Mouse (Mus musculus): Measurements from ENCODE around the gene Tmem186. TPM values are rescaled to one million over a fixed set of nuclear protein-coding genes. Genes with fewer than 3 reads are reported as not detected.

Tmem186 gene
- polyA plus RNA-seq, 1 experiment from 2014 or later, result 20.9 TPM

DNA sequence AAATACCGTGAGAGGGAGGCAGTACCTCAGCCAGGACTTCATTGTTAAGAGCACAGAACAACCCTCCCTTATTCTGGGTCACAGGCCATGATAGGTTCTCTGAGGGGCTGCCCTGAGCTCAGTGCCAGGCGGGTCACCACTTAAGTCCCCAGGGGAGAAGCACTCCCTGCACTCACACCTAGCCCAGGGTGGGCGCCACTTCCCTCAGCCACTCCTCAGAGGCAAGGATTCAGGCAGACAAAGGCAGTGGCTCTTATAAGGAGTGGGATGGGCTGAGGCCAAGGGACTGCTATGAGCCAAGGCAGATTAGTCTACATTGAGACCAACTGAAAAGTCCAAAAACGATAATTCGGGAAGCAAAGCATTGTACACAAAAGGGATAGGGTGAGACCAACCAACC, 27.9 kb upstream of the Tmem186 start:
- Histone ChIP-seq H3K4me2 (no peak overlapping the region), H3K27ac (no peak overlapping the region), H3K36me3 (peaks cover 28% of the 10 kb centered on the region), H3K4me3 (replicated peaks) (no peak overlapping the region), H3K4me1 (peaks cover 59% of the 10 kb centered on the region), H3K9me3 (replicated peaks) (no peaks in the 10 kb centered on the region), H3K27me3 (no peaks in the 10 kb centered on the region), H3K9ac (no peak overlapping the region)
- 78% methylated on average over 5 of the region's 5 CpGs for WGBS
- no peak for ATAC-seq (replicated peaks; ENCODE audit: low FRiP score)

DNA sequence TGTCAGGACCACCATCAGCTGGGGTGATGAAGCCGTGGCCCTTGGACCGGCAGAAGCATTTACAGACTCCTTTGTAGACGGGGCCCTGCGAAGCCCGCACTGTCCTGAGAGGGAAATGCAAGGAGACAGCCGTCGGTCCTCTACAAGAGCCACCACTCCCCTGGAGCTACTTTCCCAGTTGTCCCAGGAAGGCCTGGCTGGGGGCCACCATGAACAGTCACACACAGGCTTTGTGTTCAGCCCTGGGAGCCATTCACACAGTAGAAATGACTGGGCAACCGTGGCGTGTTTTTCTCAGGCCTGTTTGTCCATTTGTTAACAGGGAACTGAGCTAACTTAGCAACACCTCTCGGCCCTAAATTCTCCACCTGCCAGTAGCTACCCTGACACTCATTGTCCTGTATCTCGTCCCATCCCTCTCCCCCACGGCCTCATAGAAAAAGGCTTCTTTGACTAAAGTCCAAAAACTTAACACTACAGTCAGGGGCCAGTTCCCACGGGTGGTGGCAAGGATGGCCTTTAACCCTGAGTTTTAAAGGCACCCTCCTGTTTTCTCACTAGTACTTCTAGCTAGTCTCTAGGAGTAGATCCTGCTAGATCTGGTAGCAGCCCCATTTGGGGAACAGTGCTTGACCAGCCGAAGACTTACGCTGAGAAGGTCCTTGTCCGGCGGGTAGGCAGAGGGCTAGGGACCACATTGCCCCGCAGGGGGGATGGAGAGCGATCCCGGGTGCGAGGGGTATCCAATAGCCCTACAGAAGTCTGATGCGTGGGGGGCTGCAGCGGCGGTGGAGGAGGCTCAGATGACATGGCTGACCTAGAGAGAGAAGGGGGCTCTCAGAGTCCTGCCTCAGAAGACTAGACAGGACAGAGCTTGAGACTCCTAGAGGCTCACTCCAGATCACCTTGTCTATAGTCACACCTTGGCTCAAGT, 26.4 kb upstream of the Tmem186 start:
- peaks cover 44% of the 10 kb centered on the region for H3K4me1 ChIP-seq
- H3K4me3 ChIP-seq (replicated peaks), result no peak overlapping the region
- no peak for ATAC-seq (replicated peaks; ENCODE audit: low FRiP score)
- no peak overlapping the region for H3K4me2 ChIP-seq
- no peaks in the 10 kb centered on the region for H3K27me3 ChIP-seq
- H3K27ac ChIP-seq, result 0 out of 2 replicates have a peak overlapping the region, but pooled peaks have one; percentile 32
- no peak overlapping the region for H3K9ac ChIP-seq
- peaks cover 43% of the 10 kb centered on the region for H3K36me3 ChIP-seq
- no peaks in the 10 kb centered on the region for H3K9me3 ChIP-seq (replicated peaks)
- WGBS, result 69% methylated on average over 24 of the region's 24 CpGs

DNA sequence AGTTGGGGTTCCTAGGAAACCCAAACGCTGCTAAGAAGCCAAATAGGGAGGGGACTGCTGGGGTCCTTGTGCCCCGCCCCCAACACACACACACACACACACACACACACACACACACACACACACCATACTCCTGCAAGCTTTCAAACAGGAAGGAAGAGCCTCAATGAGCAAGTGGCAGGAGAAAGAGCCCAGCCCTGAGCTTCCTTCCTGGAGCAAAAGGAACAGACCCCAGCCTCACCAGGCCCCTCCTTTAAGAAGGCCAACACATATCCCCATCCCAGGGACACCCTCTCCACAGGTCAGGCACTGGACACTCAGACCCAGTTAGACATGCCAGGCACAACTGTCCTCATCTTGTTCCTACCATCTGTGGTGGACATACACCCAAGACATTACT, 25.5 kb upstream of the Tmem186 start:
- H3K9me3 ChIP-seq (replicated peaks), result no peaks in the 10 kb centered on the region
- H3K27me3 ChIP-seq, result no peaks in the 10 kb centered on the region
- H3K4me1 ChIP-seq, result peaks cover 36% of the 10 kb centered on the region
- ATAC-seq (replicated peaks; ENCODE audit: low FRiP score), result no peak
- no peak overlapping the region for H3K4me3 ChIP-seq (replicated peaks)
- peaks cover 52% of the 10 kb centered on the region for H3K36me3 ChIP-seq
- H3K4me2 ChIP-seq, result no peak overlapping the region
- no peak overlapping the region for H3K9ac ChIP-seq
- H3K27ac ChIP-seq, result 0 out of 2 replicates have a peak overlapping the region, but pooled peaks have one; percentile 32
- WGBS, result 59% methylated on average over 2 of the region's 2 CpGs

DNA sequence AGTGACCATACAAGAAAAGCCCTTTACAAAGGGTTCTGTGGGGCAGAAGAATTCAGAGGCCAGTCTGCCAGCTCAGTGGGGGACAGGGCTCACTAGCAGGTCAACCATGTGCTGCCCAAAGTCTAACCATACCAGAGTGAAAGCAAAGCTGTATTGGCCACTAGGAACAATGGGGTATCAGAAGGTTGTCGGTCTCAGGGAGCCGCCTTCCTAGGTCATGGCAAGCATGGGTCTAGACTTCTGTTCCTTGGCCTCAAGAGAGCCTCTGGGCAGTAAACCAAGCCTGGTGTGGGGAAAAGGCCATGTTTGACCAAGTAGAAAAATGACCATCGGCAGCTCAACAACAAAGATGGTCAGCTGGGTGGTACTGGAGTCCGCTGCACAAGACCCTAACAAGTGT, 21.3 kb upstream of the Tmem186 start:
- Histone ChIP-seq H3K9ac (no peak overlapping the region), H3K27me3 (no peaks in the 10 kb centered on the region), H3K9me3 (replicated peaks) (no peaks in the 10 kb centered on the region), H3K27ac (no peak overlapping the region), H3K4me1 (peaks cover 3% of the 10 kb centered on the region; the same call in 1 of the 2 replicates), H3K4me3 (replicated peaks) (no peak overlapping the region), H3K36me3 (peaks cover 91% of the 10 kb centered on the region), H3K4me2 (no peak overlapping the region)
- WGBS, result 94% methylated on average over 4 of the region's 4 CpGs
- no peak for ATAC-seq (replicated peaks; ENCODE audit: low FRiP score)

DNA sequence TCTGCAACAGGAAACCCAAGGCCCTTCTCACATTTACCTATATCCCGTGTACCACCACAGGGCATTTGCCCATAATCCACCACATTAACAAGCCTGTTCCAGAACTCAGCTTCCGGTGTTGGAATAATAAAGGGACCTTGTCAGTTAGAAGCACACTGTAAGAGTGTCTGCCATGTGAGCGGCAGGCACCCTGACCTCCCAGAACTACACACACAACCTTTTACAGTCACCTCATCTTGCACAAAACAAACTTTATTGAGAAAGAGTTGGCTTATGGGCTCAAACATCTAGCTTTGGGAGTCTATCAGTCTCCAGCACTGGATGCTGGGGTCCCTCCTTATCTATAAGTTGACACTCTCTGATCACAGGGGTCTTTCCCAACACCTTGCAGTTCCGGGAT, 20.8 kb upstream of the Tmem186 start:
- Histone ChIP-seq H3K4me2 (no peak overlapping the region), H3K27me3 (no peaks in the 10 kb centered on the region), H3K9ac (no peak overlapping the region), H3K36me3 (peaks cover 92% of the 10 kb centered on the region), H3K9me3 (replicated peaks) (no peaks in the 10 kb centered on the region), H3K4me3 (replicated peaks) (no peak overlapping the region), H3K4me1 (no peaks in the 10 kb centered on the region; the same call in 1 of the 2 replicates), H3K27ac (no peak overlapping the region)
- 87% methylated on average over 4 of the region's 4 CpGs for WGBS
- ATAC-seq (replicated peaks; ENCODE audit: low FRiP score), result no peak

DNA sequence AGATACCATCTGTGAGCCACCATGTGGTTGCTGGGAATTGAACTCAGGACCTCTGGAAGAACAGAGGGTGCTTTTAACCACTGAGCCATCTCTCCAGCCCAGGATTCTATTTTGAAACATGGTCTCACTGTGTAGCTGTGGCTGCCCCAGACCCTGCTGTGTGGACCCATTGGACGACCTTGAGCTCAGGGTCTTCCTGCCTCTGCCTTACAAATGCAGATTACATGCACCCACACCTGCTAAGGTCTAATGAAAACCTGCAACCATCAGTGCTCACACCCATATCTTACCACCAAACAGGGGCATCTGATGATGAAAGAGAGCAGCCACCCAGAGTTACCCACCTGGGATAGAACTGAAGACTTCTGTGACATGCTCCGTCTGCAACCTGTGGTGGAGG, 18.7 kb upstream of the Tmem186 start:
- H3K27me3 ChIP-seq, result no peaks in the 10 kb centered on the region
- H3K4me1 ChIP-seq, result no peaks in the 10 kb centered on the region
- H3K9me3 ChIP-seq (replicated peaks), result no peaks in the 10 kb centered on the region
- H3K27ac ChIP-seq, result no peak overlapping the region
- 86% methylated on average over 2 of the region's 2 CpGs for WGBS
- peaks cover 93% of the 10 kb centered on the region for H3K36me3 ChIP-seq
- H3K4me2 ChIP-seq, result no peak overlapping the region
- ATAC-seq (replicated peaks; ENCODE audit: low FRiP score), result no peak
- no peak overlapping the region for H3K9ac ChIP-seq
- no peak overlapping the region for H3K4me3 ChIP-seq (replicated peaks)

DNA sequence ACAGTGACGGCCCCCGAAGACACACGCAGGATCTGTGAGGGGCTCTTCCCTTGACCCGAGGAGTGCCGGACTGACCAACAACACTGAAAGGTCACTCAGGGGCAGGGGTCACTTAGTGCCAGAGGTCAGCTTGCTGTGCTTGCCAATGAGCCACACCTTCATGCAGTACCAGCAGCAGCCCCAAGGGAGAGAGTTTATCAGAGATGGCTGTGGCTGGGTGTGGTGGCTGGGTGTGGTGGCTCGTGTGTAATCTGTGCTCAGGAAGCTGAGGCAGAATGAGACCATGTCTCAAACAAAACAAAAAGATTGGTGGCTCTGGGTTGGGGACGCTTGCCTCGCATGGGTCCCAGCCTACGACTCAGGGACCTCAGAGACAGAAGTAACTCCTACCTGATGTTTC, 18.1 kb upstream of the Tmem186 start:
- 80% methylated on average over 9 of the region's 9 CpGs for WGBS
- Histone ChIP-seq H3K4me1 (no peaks in the 10 kb centered on the region), H3K4me3 (replicated peaks) (no peak overlapping the region), H3K9ac (no peak overlapping the region), H3K4me2 (no peak overlapping the region), H3K27me3 (no peaks in the 10 kb centered on the region), H3K36me3 (peaks cover 96% of the 10 kb centered on the region), H3K27ac (no peak overlapping the region), H3K9me3 (replicated peaks) (no peaks in the 10 kb centered on the region)
- no peak for ATAC-seq (replicated peaks; ENCODE audit: low FRiP score)

DNA sequence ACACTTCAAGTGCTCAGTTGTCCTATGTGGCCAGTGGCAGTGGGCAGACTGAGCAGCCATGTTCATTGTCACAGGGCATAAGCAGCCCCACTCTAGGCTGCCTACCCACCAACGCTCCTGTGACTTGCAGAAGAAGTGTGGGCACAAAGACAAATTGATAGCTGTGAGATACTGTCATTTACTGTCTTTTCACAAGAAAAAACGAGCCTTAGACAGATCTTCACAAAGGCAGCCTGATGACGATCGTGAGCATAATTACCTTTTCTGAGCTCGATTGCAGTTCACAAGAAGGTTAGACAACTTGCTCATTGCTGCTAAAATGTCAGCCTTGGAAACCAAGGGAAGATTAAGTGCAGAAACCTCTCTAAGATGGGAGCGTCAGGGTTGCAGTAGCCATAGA, 17.6 kb upstream of the Tmem186 start:
- no peaks in the 10 kb centered on the region for H3K9me3 ChIP-seq (replicated peaks)
- H3K4me1 ChIP-seq, result no peaks in the 10 kb centered on the region
- no peak overlapping the region for H3K4me3 ChIP-seq (replicated peaks)
- no peak overlapping the region for H3K27ac ChIP-seq
- WGBS, result 82% methylated on average over 6 of the region's 6 CpGs
- H3K36me3 ChIP-seq, result peaks cover 97% of the 10 kb centered on the region
- ATAC-seq (replicated peaks; ENCODE audit: low FRiP score), result no peak
- H3K4me2 ChIP-seq, result no peak overlapping the region
- H3K9ac ChIP-seq, result no peak overlapping the region
- H3K27me3 ChIP-seq, result no peaks in the 10 kb centered on the region

DNA sequence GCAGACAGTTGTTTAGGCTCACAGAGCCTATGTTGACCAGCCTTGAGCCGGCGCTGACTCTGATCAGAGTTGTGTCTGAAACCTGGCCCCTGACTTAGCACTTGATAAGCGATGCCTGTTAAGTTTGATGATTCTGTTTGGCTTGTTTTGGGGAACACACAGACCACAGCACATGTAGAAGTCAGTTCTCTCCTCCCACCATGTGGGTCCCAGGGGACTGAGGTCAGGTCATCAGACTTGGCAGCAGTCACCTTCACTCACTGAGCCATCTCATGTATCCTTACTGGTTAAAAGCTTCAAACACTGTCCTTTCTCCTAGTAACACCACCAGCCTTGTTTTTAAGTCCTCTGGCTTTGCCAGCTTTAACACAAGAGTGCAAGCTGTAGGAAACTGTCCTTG, 12.5 kb upstream of the Tmem186 start:
- WGBS, result 86% methylated on average over 3 of the region's 3 CpGs
- no peak for ATAC-seq (replicated peaks; ENCODE audit: low FRiP score)
- H3K27ac ChIP-seq, result no peak overlapping the region
- no peaks in the 10 kb centered on the region for H3K9me3 ChIP-seq (replicated peaks)
- H3K9ac ChIP-seq, result no peak overlapping the region
- no peaks in the 10 kb centered on the region for H3K4me1 ChIP-seq
- H3K4me2 ChIP-seq, result no peak overlapping the region
- peaks cover 99% of the 10 kb centered on the region for H3K36me3 ChIP-seq
- no peak overlapping the region for H3K4me3 ChIP-seq (replicated peaks)
- no peaks in the 10 kb centered on the region for H3K27me3 ChIP-seq

DNA sequence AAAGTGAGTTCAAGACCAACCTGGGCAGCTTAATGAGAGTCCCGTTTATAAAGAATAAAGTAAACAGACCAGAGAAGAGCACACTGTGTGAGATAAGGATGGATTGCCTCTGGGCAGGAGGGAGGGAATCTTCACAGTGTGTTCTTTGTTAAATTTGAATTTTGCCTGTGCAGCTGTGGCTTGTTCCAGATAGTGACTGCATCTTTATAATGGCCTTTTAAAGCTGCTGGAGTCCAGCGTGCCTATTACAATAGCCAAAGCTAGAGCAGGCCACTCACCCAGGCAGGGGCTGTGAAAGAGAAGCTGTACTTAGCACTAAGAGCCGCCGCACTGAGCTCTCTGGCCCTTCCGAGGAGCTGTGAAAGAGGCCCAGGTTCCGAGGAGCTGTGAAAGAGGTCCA, 8.0 kb upstream of the Tmem186 start:
- Histone ChIP-seq H3K27ac (no peak overlapping the region), H3K4me1 (no peaks in the 10 kb centered on the region), H3K9ac (no peak overlapping the region), H3K36me3 (peaks cover 97% of the 10 kb centered on the region), H3K9me3 (replicated peaks) (no peaks in the 10 kb centered on the region), H3K27me3 (no peaks in the 10 kb centered on the region), H3K4me2 (no peak overlapping the region), H3K4me3 (replicated peaks) (no peak overlapping the region)
- ATAC-seq (replicated peaks; ENCODE audit: low FRiP score), result no peak
- 88% methylated on average over 6 of the region's 6 CpGs for WGBS

DNA sequence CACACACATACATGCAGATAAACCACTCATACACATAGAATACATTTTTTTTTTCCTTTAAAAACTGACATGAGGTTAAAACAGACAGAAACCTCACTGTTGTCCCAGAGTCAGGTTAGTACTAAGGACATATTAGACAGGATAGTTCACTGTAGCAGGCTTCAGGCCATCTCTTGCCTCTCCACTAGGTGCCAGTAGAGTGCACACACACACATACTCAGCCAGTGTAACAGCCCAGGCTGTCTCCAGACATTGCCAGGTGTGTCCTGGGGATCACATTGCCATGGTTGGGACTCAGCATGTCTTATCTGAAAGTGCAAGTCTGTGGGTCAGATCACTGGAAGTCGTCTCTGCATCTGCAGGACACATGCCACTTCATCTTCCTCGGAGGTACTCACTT, 6.3 kb upstream of the Tmem186 start:
- H3K4me3 ChIP-seq (replicated peaks), result no peak overlapping the region
- H3K9me3 ChIP-seq (replicated peaks), result no peaks in the 10 kb centered on the region
- H3K4me1 ChIP-seq, result peaks cover 4% of the 10 kb centered on the region; the same call in 1 of the 2 replicates
- H3K9ac ChIP-seq, result no peak overlapping the region
- WGBS, result 81% methylated on average over 2 of the region's 2 CpGs
- H3K27ac ChIP-seq, result no peak overlapping the region
- peak; percentile 64; the same call in 1 of the 2 replicates for ATAC-seq (replicated peaks; ENCODE audit: low FRiP score)
- H3K4me2 ChIP-seq, result no peak overlapping the region
- H3K36me3 ChIP-seq, result peaks cover 80% of the 10 kb centered on the region
- no peaks in the 10 kb centered on the region for H3K27me3 ChIP-seq

DNA sequence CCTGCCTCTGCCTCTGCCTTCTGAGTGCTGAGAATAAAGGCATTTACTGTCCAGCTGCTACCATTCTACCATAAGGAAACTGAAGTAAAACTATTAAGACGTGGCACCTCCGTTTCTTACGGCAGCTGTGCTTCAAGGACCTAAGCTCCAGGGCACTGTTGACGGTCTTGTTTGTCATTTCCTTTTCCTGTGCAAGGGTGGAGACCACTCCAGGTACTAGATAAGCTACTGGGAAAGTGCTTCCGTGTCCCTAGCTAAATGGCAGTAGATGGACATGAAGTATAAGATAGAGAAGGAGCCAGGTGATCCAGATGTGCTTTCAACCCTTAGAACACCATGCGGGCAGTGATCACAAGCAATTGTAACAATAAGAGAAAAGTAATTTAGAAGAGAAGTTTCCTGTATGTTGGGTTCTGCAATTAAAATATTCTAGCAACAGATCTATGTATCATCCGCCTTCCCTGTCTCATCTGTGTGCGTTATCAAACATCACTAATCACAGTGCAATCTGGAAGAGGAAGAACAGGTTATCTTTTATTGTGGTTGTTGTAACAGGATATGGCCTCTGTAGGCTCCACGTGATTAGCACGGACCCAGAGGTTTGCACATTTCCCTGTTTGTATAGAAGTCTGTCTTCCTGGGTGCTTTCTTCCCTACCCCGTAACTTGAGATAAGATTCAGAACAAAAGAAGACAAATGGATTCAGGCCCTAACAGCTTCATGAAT, 2.1 kb upstream of the Tmem186 start:
- Histone ChIP-seq H3K27me3 (no peaks in the 10 kb centered on the region), H3K9ac (no peak overlapping the region), H3K4me1 (peaks cover 23% of the 10 kb centered on the region), H3K4me3 (replicated peaks) (no peak overlapping the region), H3K4me2 (no peak overlapping the region), H3K9me3 (replicated peaks) (no peaks in the 10 kb centered on the region), H3K36me3 (peaks cover 52% of the 10 kb centered on the region), H3K27ac (no peak overlapping the region)
- WGBS, result 81% methylated on average over 11 of the region's 11 CpGs
- ATAC-seq (replicated peaks; ENCODE audit: low FRiP score), result no peak

Data from kidney, embryonic 15.5 days (tissue).